Mouse (Mus musculus) kidney, embryonic 16.5 days (tissue): ENCODE measurements around the gene Letm1. TPM values are rescaled to one million over a fixed set of nuclear protein-coding genes. Genes with fewer than 3 reads are reported as not detected.

Experiments
- ATAC-seq: fragments of 200-750 bp; cut with Nextera tagmentation; 2 replicates; pipeline ENCODE4 v1.8.0; 2017; ENCODE audit warnings: moderate TSS enrichment; ENCODE audit not compliant: low FRiP score, low TSS enrichment
- H3K27ac ChIP-seq: fragments of 300-500 bp; sonication (generic); 2 replicates; pipeline ENCODE4 v1.5.1; 2014; ENCODE audit warnings: low read length
- H3K27me3 ChIP-seq: fragments of 300-500 bp; sonication (generic); 2 replicates; pipeline ENCODE4 v1.6.1; 2014; ENCODE audit warnings: low read length, control low read depth, mixed read lengths; ENCODE audit not compliant: insufficient read depth
- H3K36me3 ChIP-seq: fragments of 300-500 bp; sonication (generic); 2 replicates; pipeline ENCODE4 v1.6.1; 2014; ENCODE audit warnings: low read length, control low read depth, mixed read lengths; ENCODE audit not compliant: insufficient read depth
- H3K4me1 ChIP-seq: fragments of 300-500 bp; sonication (generic); 2 replicates; pipeline ENCODE4 v1.6.1; 2014; ENCODE audit warnings: low read length, control low read depth, mixed read lengths; ENCODE audit not compliant: insufficient read depth
- H3K4me2 ChIP-seq: fragments of 300-500 bp; sonication (generic); replicated peaks from 2 replicates; pipeline ENCODE4 v1.6.1; 2014; ENCODE audit warnings: low read depth, low read length
- H3K4me3 ChIP-seq: fragments of 300-500 bp; sonication (generic); 2 replicates; pipeline ENCODE4 v1.5.1; 2014; ENCODE audit warnings: mild to moderate bottlenecking, low read length
- H3K9ac ChIP-seq: fragments of 300-500 bp; sonication (generic); replicated peaks from 2 replicates; pipeline ENCODE4 v1.6.1; 2014; ENCODE audit warnings: low read length
- H3K9me3 ChIP-seq: fragments of 300-500 bp; sonication (generic); 2 replicates; pipeline ENCODE4 v1.6.1; 2016; ENCODE audit warnings: low read length, control low read depth
- WGBS: fragments of 180-500 bp; shearing (Covaris S2); extraction: QIAGEN DNeasy Blood & Tissue Kit; methylation state at CpG from one replicate; pipeline ENCODE4 v1.1.7; 2014; 5-methylcytosine and 5-hydroxymethylcytosine counted together
- polyA plus RNA-seq: library from polyadenylated mRNA; unstranded; fragments of >200 nt; fragmentation: Nextera tagmentation; extraction: Ambion mirVana; gene quantifications from 2 replicates; pipeline ENCODE4 v1.2.1, GENCODE M21; 2015

Letm1 gene
- polyA plus RNA-seq, 1 experiment from 2014 or later = 47.0 TPM

- WGBS = 75% methylated on average over 1 of the region's 1 CpGs
- no peak for ATAC-seq
- peaks cover 27% of the 10 kb centered on the region for H3K4me1 ChIP-seq
- H3K27me3 ChIP-seq = peaks cover 15% of the 10 kb centered on the region
- H3K9me3 ChIP-seq = no peaks in the 10 kb centered on the region
- no peak overlapping the region for H3K9ac ChIP-seq
- H3K36me3 ChIP-seq = 0 out of 2 replicates have a peak, but pooled peaks cover 4% of the 10 kb centered on the region
- no peak overlapping the region for H3K27ac ChIP-seq
- no peak overlapping the region for H3K4me2 ChIP-seq
- no peak overlapping the region for H3K4me3 ChIP-seq
Measured at GRCm38 (mm10) chr5:33726891-33727290, 55.7 kb downstream of the Letm1 start.

- Histone ChIP-seq H3K4me2 (no peak overlapping the region), H3K36me3 (0 out of 2 replicates have a peak, but pooled peaks cover 2% of the 10 kb centered on the region), H3K9ac (no peak overlapping the region), H3K4me1 (peaks cover 29% of the 10 kb centered on the region), H3K9me3 (no peaks in the 10 kb centered on the region), H3K27ac (no peak overlapping the region), H3K4me3 (no peak overlapping the region), H3K27me3 (peaks cover 15% of the 10 kb centered on the region)
- no peak for ATAC-seq
- WGBS = 75% methylated on average over 7 of the region's 7 CpGs
Measured at GRCm38 (mm10) chr5:33726081-33726647, 56.5 kb downstream of the Letm1 start.

GRCm38 (mm10) chr5:33723641-33724465, 58.8 kb downstream of the Letm1 start:
- Histone ChIP-seq H3K4me3 (peak overlapping the region; percentile 73), H3K9ac (peak overlapping the region; percentile 80), H3K9me3 (no peaks in the 10 kb centered on the region), H3K27me3 (peaks cover 15% of the 10 kb centered on the region), H3K36me3 (no peaks in the 10 kb centered on the region), H3K4me1 (peaks cover 33% of the 10 kb centered on the region), H3K27ac (peak overlapping the region; percentile 74), H3K4me2 (peak overlapping the region; percentile 91)
- peak; percentile 24 for ATAC-seq
- 6% methylated on average over 36 of the region's 36 CpGs for WGBS

- Histone ChIP-seq H3K27me3 (peaks cover 15% of the 10 kb centered on the region), H3K4me2 (peak overlapping the region; percentile 91), H3K9ac (peak overlapping the region; percentile 80), H3K4me3 (peak overlapping the region; percentile 73), H3K36me3 (no peaks in the 10 kb centered on the region), H3K27ac (peak overlapping the region; percentile 74; the same call in 1 of the 2 replicates), H3K4me1 (peaks cover 33% of the 10 kb centered on the region), H3K9me3 (no peaks in the 10 kb centered on the region)
- WGBS = under 1% methylated on average over 61 of the region's 61 CpGs
- ATAC-seq = no peak
Measured at GRCm38 (mm10) chr5:33723019-33723640, 59.5 kb downstream of the Letm1 start.

GRCm38 (mm10) chr5:33722266-33723018, 60.2 kb downstream of the Letm1 start:
- H3K9ac ChIP-seq = peak overlapping the region; percentile 80
- H3K4me3 ChIP-seq = peak overlapping the region; percentile 73
- no peaks in the 10 kb centered on the region for H3K36me3 ChIP-seq
- H3K27me3 ChIP-seq = peaks cover 15% of the 10 kb centered on the region
- WGBS = under 1% methylated on average over 53 of the region's 53 CpGs
- ATAC-seq = no peak
- H3K9me3 ChIP-seq = no peaks in the 10 kb centered on the region
- peaks cover 33% of the 10 kb centered on the region for H3K4me1 ChIP-seq
- H3K27ac ChIP-seq = peak overlapping the region; percentile 77
- peak overlapping the region; percentile 91 for H3K4me2 ChIP-seq

GRCm38 (mm10) chr5:33721541-33722265, 60.9 kb downstream of the Letm1 start, which contains the start of gene Fgfr3:
Gene Fgfr3, plus strand, starts transcription at chr5:33721674.
- Histone ChIP-seq H3K27me3 (peaks cover 15% of the 10 kb centered on the region), H3K4me3 (peak within 1 kb of the TSS; percentile 73), H3K9me3 (no peaks in the 10 kb centered on the region), H3K4me1 (peaks cover 33% of the 10 kb centered on the region), H3K27ac (peak within 1 kb of the TSS; percentile 77), H3K9ac (peak within 1 kb of the TSS; percentile 80), H3K36me3 (no peaks in the 10 kb centered on the region), H3K4me2 (peak within 1 kb of the TSS; percentile 91)
- peak; percentile 85 for ATAC-seq
- under 1% methylated on average over 64 of the region's 73 CpGs for WGBS

GRCm38 (mm10) chr5:33720852-33721490, 61.6 kb downstream of the Letm1 start:
- 16% methylated on average over 8 of the region's 8 CpGs for WGBS
- H3K27me3 ChIP-seq = peaks cover 15% of the 10 kb centered on the region
- peaks cover 34% of the 10 kb centered on the region for H3K4me1 ChIP-seq
- no peaks in the 10 kb centered on the region for H3K36me3 ChIP-seq
- H3K9me3 ChIP-seq = no peaks in the 10 kb centered on the region
- peak overlapping the region; percentile 73 for H3K4me3 ChIP-seq
- no peak for ATAC-seq
- H3K4me2 ChIP-seq = peak overlapping the region; percentile 91
- peak overlapping the region; percentile 80; the same call in 1 of the 2 replicates for H3K9ac ChIP-seq
- H3K27ac ChIP-seq = no peak overlapping the region

GRCm38 (mm10) chr5:33718460-33718859, 64.2 kb downstream of the Letm1 start:
- WGBS = 82% methylated on average over 5 of the region's 5 CpGs
- peaks cover 23% of the 10 kb centered on the region for H3K4me1 ChIP-seq

More at GRCm38 (mm10) chr5:33718460-33718859, 64.2 kb downstream of the Letm1 start:
- Histone ChIP-seq H3K27me3 (peaks cover 7% of the 10 kb centered on the region), H3K4me3 (no peak overlapping the region), H3K4me2 (no peak overlapping the region), H3K9ac (no peak overlapping the region), H3K27ac (no peak overlapping the region), H3K9me3 (no peaks in the 10 kb centered on the region), H3K36me3 (no peaks in the 10 kb centered on the region)
- no peak for ATAC-seq
